In the genomic region with DNA sequence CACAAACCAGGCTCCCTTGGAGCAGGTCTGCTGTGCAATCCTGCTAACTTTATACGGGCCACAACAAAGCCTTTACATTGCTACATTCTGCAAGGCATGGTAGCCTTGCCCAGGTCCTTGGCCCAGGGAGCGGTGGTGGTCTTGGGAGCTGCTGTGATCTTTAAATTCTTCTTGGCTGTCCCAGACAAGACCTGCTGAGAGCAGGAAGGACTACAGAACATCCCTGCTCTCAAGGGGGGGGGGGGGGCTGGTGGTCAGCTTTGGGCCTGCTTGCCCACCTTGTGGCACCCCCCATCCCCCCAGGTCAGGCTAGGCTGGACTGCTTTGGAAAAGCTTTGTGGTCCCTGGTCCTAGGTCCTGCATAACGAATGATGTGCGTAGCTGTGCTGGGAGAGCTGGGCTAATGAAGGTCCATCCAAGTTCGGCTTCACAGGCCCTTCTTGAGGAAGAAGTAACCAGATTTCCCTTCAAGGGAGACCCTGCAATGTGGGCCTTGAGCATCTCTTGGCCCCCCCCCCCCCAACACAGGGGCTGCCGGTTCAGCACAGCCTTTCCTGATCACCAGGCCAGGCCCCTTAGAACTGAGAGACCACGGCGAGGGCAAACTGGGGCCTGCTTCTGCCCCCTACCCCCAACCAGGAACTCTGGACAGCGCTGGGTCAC, we compare ENCODE assay signal across 13 mouse cellular contexts. TPM values are rescaled to one million over a fixed set of nuclear protein-coding genes. Genes with fewer than 3 reads are reported as not detected.
DNase-seq lines count a peak whose midpoint lies in the region; ATAC-seq lines count a peak whose summit lies in the region.
"Had no signal": no experiment of that assay in that cellular context is flagged by ENCODE, and none has a peak within 500 bp of the region (broad histone marks: within the 10 kb centered on the region; RNA-seq: fewer than 3 reads in every experiment).

No protein-coding gene starts in this region.

- no peak for ATAC-seq in kidney, embryonic 14.5 days (ENCODE audit: low FRiP score, low TSS enrichment)
- ATAC-seq in forebrain, embryonic 12.5 days (ENCODE audit: low FRiP score), result no peak
- no peak for ATAC-seq in limb, embryonic 11.5 days (ENCODE audit: insufficient number of reproducible peaks, low FRiP score, low TSS enrichment, low read depth)
- ATAC-seq in neural tube, embryonic 15.5 days (ENCODE audit: low FRiP score), result no peak
- ATAC-seq: CD4-positive, CD25-positive, alpha-beta regulatory T cell, adult 4 months had no signal

- peak overlapping the region; percentile 60 for H3K4me3 ChIP-seq in kidney, embryonic 14.5 days (ENCODE audit: low read length)
- H3K4me3 ChIP-seq in forebrain, embryonic 12.5 days (replicated peaks), result peak overlapping the region; percentile 45
- H3K4me3 ChIP-seq in limb, embryonic 11.5 days (ENCODE audit: low read depth, low read length), result no peak overlapping the region
- H3K4me3 ChIP-seq in neural tube, embryonic 15.5 days (replicated peaks), result peak overlapping the region; percentile 46

- H3K4me1 ChIP-seq in kidney, embryonic 14.5 days (ENCODE audit: control insufficient read depth, insufficient read depth, low read length), result no peaks in the 10 kb centered on the region
- peaks cover 55% of the 10 kb centered on the region for H3K4me1 ChIP-seq in forebrain, embryonic 12.5 days
- H3K4me1 ChIP-seq in limb, embryonic 11.5 days (ENCODE audit: control insufficient read depth, insufficient read depth, low read length), result peaks cover 3% of the 10 kb centered on the region; the same call in 1 of the 2 replicates
- H3K4me1 ChIP-seq in neural tube, embryonic 15.5 days, result peaks cover 43% of the 10 kb centered on the region

- H3K36me3 ChIP-seq in kidney, embryonic 14.5 days (ENCODE audit: control insufficient read depth, insufficient read depth, low read length), result peaks cover 6% of the 10 kb centered on the region; the same call in 1 of the 2 replicates
- no peaks in the 10 kb centered on the region for H3K36me3 ChIP-seq in forebrain, embryonic 12.5 days (replicated peaks)
- no peaks in the 10 kb centered on the region for H3K36me3 ChIP-seq in limb, embryonic 11.5 days (ENCODE audit: control insufficient read depth, insufficient read depth, low read length)
- no peaks in the 10 kb centered on the region for H3K36me3 ChIP-seq in neural tube, embryonic 15.5 days

- H3K9ac ChIP-seq in kidney, embryonic 14.5 days (ENCODE audit: low read depth, low read length), result peak overlapping the region; percentile 89
- peak overlapping the region; percentile 56 for H3K9ac ChIP-seq in forebrain, embryonic 12.5 days
- H3K9ac ChIP-seq in limb, embryonic 11.5 days (ENCODE audit: low read length), result no peak overlapping the region
- H3K9ac ChIP-seq in neural tube, embryonic 15.5 days (replicated peaks), result peak overlapping the region; percentile 49

- no peaks in the 10 kb centered on the region for H3K9me3 ChIP-seq in kidney, embryonic 14.5 days (ENCODE audit: control insufficient read depth, low read length)
- no peaks in the 10 kb centered on the region for H3K9me3 ChIP-seq in forebrain, embryonic 12.5 days
- H3K9me3 ChIP-seq in limb, embryonic 11.5 days (ENCODE audit: control insufficient read depth, low read length), result no peaks in the 10 kb centered on the region
- no peaks in the 10 kb centered on the region for H3K9me3 ChIP-seq in neural tube, embryonic 15.5 days (replicated peaks)

- peak overlapping the region; percentile 35 for H3K4me2 ChIP-seq in kidney, embryonic 14.5 days (replicated peaks; ENCODE audit: low read depth, low read length)
- H3K4me2 ChIP-seq in forebrain, embryonic 12.5 days, result peak overlapping the region; percentile 43
- H3K4me2 ChIP-seq in limb, embryonic 11.5 days (ENCODE audit: low read depth, severe bottlenecking), result no peak overlapping the region
- peak overlapping the region; percentile 59 for H3K4me2 ChIP-seq in neural tube, embryonic 15.5 days

- peaks cover 79% of the 10 kb centered on the region for H3K27me3 ChIP-seq in kidney, embryonic 14.5 days (ENCODE audit: control insufficient read depth, insufficient read depth, low read length)
- peaks cover 100% of the 10 kb centered on the region for H3K27me3 ChIP-seq in forebrain, embryonic 12.5 days
- peaks cover 98% of the 10 kb centered on the region for H3K27me3 ChIP-seq in limb, embryonic 11.5 days (ENCODE audit: control insufficient read depth, insufficient read depth, low read length)
- peaks cover 57% of the 10 kb centered on the region for H3K27me3 ChIP-seq in neural tube, embryonic 15.5 days (replicated peaks)

- no peak for DNase-seq in kidney, postnatal 14 days
- peak; percentile 57 for DNase-seq in limb, embryonic 11.5 days (ENCODE audit: low spot score)
- DNase-seq in MN1 (ENCODE audit: low spot score), result no peak
- DNase-seq in urinary bladder, postnatal 10 days (ENCODE audit: low spot score), result no peak
- no peak for DNase-seq in urinary bladder, postnatal 4 days (ENCODE audit: low spot score in 2 of 2)
- DNase-seq: gastrocnemius, postnatal 36 days; heart, postnatal 14 days; kidney, postnatal 25 days; lung, adult 18-20 months had no signal

- WGBS in kidney, embryonic 14.5 days, result 5% methylated on average over 9 of the region's 9 CpGs
- WGBS in forebrain, embryonic 12.5 days, result 1% methylated on average over 9 of the region's 9 CpGs
- 1% methylated on average over 9 of the region's 9 CpGs for WGBS in limb, embryonic 11.5 days
- WGBS in neural tube, embryonic 15.5 days, result 9% methylated on average over 9 of the region's 9 CpGs

- peak overlapping the region; percentile 85 for H3K27ac ChIP-seq in kidney, embryonic 14.5 days (ENCODE audit: low read depth, low read length)
- peak overlapping the region; percentile 81 for H3K27ac ChIP-seq in forebrain, embryonic 12.5 days
- H3K27ac ChIP-seq in limb, embryonic 11.5 days (replicated peaks; ENCODE audit: low read depth, low read length), result no peak overlapping the region
- peak overlapping the region; percentile 80 for H3K27ac ChIP-seq in neural tube, embryonic 15.5 days (replicated peaks)

RNA-seq across cellular contexts. Expression of gene Uncx, which starts 2.5 kb away (rescaled TPM):
- polyA plus RNA-seq in kidney, embryonic 14.5 days (2014; fragmentation: Nextera tagmentation; extraction: Ambion mirVana), result 130 and 131 TPM in 2 replicates
- 32.5 and 37.0 TPM in 2 replicates for polyA plus RNA-seq in forebrain, embryonic 12.5 days (2016; fragmentation: Nextera tagmentation; extraction: Ambion mirVana)
- polyA plus RNA-seq in limb, embryonic 11.5 days (2014; fragmentation: Nextera tagmentation; extraction: Ambion mirVana), result 0.08 and 0.21 TPM in 2 replicates
- 23.7 and 35.3 TPM in 2 replicates for polyA plus RNA-seq in neural tube, embryonic 15.5 days (2015; fragmentation: Nextera tagmentation; extraction: Ambion mirVana)
- polyA plus RNA-seq: CD4-positive, CD25-positive, alpha-beta regulatory T cell, adult 4 months had no signal

Comparison
In these comparisons a context has a peak if more than half of its experiments do, and no peak if none do; other contexts are left out.
1. RNA of gene Uncx, which starts 2.5 kb away (polyA plus RNA-seq): 130 to 131 TPM in kidney, embryonic 14.5 days, 32.5 to 37.0 TPM in forebrain, embryonic 12.5 days and 23.7 to 35.3 TPM in neural tube, embryonic 15.5 days; 0.08 to 0.21 TPM in limb, embryonic 11.5 days; every median in the first group is over 10 times any median in the second.